Mouse (Mus musculus) stomach, embryonic 16.5 days (tissue): Measurements from ENCODE around the gene 6030452D12Rik. TPM values are rescaled to one million over a fixed set of nuclear protein-coding genes. Genes with fewer than 3 reads are reported as not detected.

Experiments
- ATAC-seq: fragments of 200-750 bp; cut with Nextera tagmentation; 2 replicates; pipeline ENCODE4 v1.8.0; 2017; ENCODE audit warnings: moderate number of reproducible peaks, moderate TSS enrichment; ENCODE audit not compliant: insufficient read depth, low FRiP score
- H3K27ac ChIP-seq: fragments of 300-500 bp; sonication (generic); 2 replicates; pipeline ENCODE4 v1.5.1; 2014; ENCODE audit warnings: low read length
- H3K27me3 ChIP-seq: fragments of 300-500 bp; sonication (generic); 2 replicates; pipeline ENCODE4 v1.6.1; 2014; ENCODE audit warnings: low read length, control low read depth, mixed read lengths; ENCODE audit not compliant: control insufficient read depth, insufficient read depth
- H3K36me3 ChIP-seq: fragments of 300-500 bp; sonication (generic); 2 replicates; pipeline ENCODE4 v1.6.1; 2014; ENCODE audit warnings: low read length; ENCODE audit not compliant: control insufficient read depth, insufficient read depth
- H3K4me1 ChIP-seq: fragments of 300-500 bp; sonication (generic); 2 replicates; pipeline ENCODE4 v1.6.1; 2014; ENCODE audit warnings: low read length, control low read depth, mixed read lengths; ENCODE audit not compliant: control insufficient read depth, insufficient read depth
- H3K4me2 ChIP-seq: fragments of 300-500 bp; sonication (generic); 2 replicates; pipeline ENCODE4 v1.6.1; 2014; ENCODE audit warnings: low read depth, low read length, mixed read lengths
- H3K4me3 ChIP-seq: fragments of 300-500 bp; sonication (generic); replicated peaks from 2 replicates; pipeline ENCODE4 v1.5.1; 2014; ENCODE audit warnings: mild to moderate bottlenecking, low read length
- H3K9ac ChIP-seq: fragments of 300-500 bp; sonication (generic); 2 replicates; pipeline ENCODE4 v1.6.1; 2014; ENCODE audit warnings: low read length
- H3K9me3 ChIP-seq: fragments of 300-500 bp; sonication (generic); replicated peaks from 2 replicates; pipeline ENCODE4 v1.6.1; 2016; ENCODE audit warnings: low read length, control low read depth; ENCODE audit not compliant: control insufficient read depth
- WGBS: fragments of 180-500 bp; shearing (Covaris S2); extraction: QIAGEN DNeasy Blood & Tissue Kit; methylation state at CpG from one replicate; pipeline ENCODE4 v1.1.7; 2014; 5-methylcytosine and 5-hydroxymethylcytosine counted together
- polyA plus RNA-seq: library from polyadenylated mRNA; unstranded; fragments of >200 nt; fragmentation: Nextera tagmentation; extraction: Ambion mirVana; gene quantifications from 2 replicates; pipeline ENCODE4 v1.2.1, GENCODE M21; 2015

The 6030452D12Rik gene
- polyA plus RNA-seq, 1 experiment from 2014 or later, result not detected

- Histone ChIP-seq H3K9me3 (peaks cover 3% of the 10 kb centered on the region), H3K36me3 (no peaks in the 10 kb centered on the region), H3K4me2 (no peak overlapping the region), H3K27me3 (no peaks in the 10 kb centered on the region), H3K4me3 (no peak overlapping the region), H3K4me1 (no peaks in the 10 kb centered on the region; the same call in 1 of the 2 replicates), H3K27ac (no peak overlapping the region), H3K9ac (no peak overlapping the region)
- 80% methylated on average over 9 of the region's 9 CpGs for WGBS
- no peak for ATAC-seq
Observed at GRCm38 (mm10) chr8:106528596-106529249, 28.4 kb downstream of the 6030452D12Rik start.

GRCm38 (mm10) chr8:106529885-106530482, 29.7 kb downstream of the 6030452D12Rik start:
- no peak overlapping the region for H3K4me2 ChIP-seq
- no peaks in the 10 kb centered on the region; the same call in 1 of the 2 replicates for H3K4me1 ChIP-seq
- no peak overlapping the region for H3K27ac ChIP-seq
- no peaks in the 10 kb centered on the region for H3K36me3 ChIP-seq
- H3K9me3 ChIP-seq, result peaks cover 3% of the 10 kb centered on the region
- no peaks in the 10 kb centered on the region for H3K27me3 ChIP-seq
- no peak overlapping the region for H3K4me3 ChIP-seq
- no peak overlapping the region for H3K9ac ChIP-seq
- 91% methylated on average over 10 of the region's 10 CpGs for WGBS
- no peak for ATAC-seq

- Histone ChIP-seq H3K4me2 (no peak overlapping the region), H3K4me1 (no peaks in the 10 kb centered on the region; the same call in 1 of the 2 replicates), H3K36me3 (no peaks in the 10 kb centered on the region), H3K4me3 (no peak overlapping the region), H3K9me3 (peaks cover 3% of the 10 kb centered on the region), H3K9ac (no peak overlapping the region), H3K27ac (no peak overlapping the region), H3K27me3 (no peaks in the 10 kb centered on the region)
- 80% methylated on average over 4 of the region's 4 CpGs for WGBS
- no peak for ATAC-seq
Observed at GRCm38 (mm10) chr8:106530566-106530965, 30.2 kb downstream of the 6030452D12Rik start.

- no peak overlapping the region for H3K9ac ChIP-seq
- H3K4me3 ChIP-seq, result no peak overlapping the region
- H3K36me3 ChIP-seq, result no peaks in the 10 kb centered on the region
- no peak overlapping the region for H3K4me2 ChIP-seq
- H3K27ac ChIP-seq, result no peak overlapping the region
- H3K27me3 ChIP-seq, result no peaks in the 10 kb centered on the region
- no peaks in the 10 kb centered on the region; the same call in 1 of the 2 replicates for H3K4me1 ChIP-seq
- peaks cover 3% of the 10 kb centered on the region; the same call in 1 of the 2 replicates for H3K9me3 ChIP-seq
- WGBS, result 80% methylated on average over 7 of the region's 7 CpGs
- ATAC-seq, result no peak
Observed at GRCm38 (mm10) chr8:106533709-106534108, 33.4 kb downstream of the 6030452D12Rik start.

GRCm38 (mm10) chr8:106534449-106534848, 34.1 kb downstream of the 6030452D12Rik start:
- H3K4me1 ChIP-seq, result no peaks in the 10 kb centered on the region
- H3K9ac ChIP-seq, result no peak overlapping the region
- no peak overlapping the region for H3K4me2 ChIP-seq
- H3K27ac ChIP-seq, result no peak overlapping the region
- no peak for ATAC-seq
- H3K27me3 ChIP-seq, result no peaks in the 10 kb centered on the region
- no peak overlapping the region for H3K4me3 ChIP-seq
- H3K9me3 ChIP-seq, result peaks cover 3% of the 10 kb centered on the region; the same call in 1 of the 2 replicates
- H3K36me3 ChIP-seq, result no peaks in the 10 kb centered on the region
- WGBS, result 35% methylated on average over 6 of the region's 6 CpGs

- H3K9ac ChIP-seq, result no peak overlapping the region
- H3K27me3 ChIP-seq, result no peaks in the 10 kb centered on the region
- 77% methylated on average over 4 of the region's 4 CpGs for WGBS
- no peak for ATAC-seq
- H3K4me1 ChIP-seq, result no peaks in the 10 kb centered on the region
- H3K9me3 ChIP-seq, result no peaks in the 10 kb centered on the region; the same call in 1 of the 2 replicates
- no peak overlapping the region for H3K4me2 ChIP-seq
- no peaks in the 10 kb centered on the region for H3K36me3 ChIP-seq
- H3K27ac ChIP-seq, result no peak overlapping the region
- H3K4me3 ChIP-seq, result no peak overlapping the region
Observed at GRCm38 (mm10) chr8:106535448-106535847, 35.1 kb downstream of the 6030452D12Rik start.

GRCm38 (mm10) chr8:106539193-106539592, 38.9 kb downstream of the 6030452D12Rik start:
- Histone ChIP-seq H3K4me3 (no peak overlapping the region), H3K4me2 (no peak overlapping the region), H3K27ac (no peak overlapping the region), H3K9me3 (no peaks in the 10 kb centered on the region), H3K4me1 (no peaks in the 10 kb centered on the region), H3K9ac (no peak overlapping the region), H3K36me3 (no peaks in the 10 kb centered on the region), H3K27me3 (no peaks in the 10 kb centered on the region)
- WGBS, result 68% methylated on average over 5 of the region's 5 CpGs
- no peak for ATAC-seq

- no peaks in the 10 kb centered on the region for H3K27me3 ChIP-seq
- no peak overlapping the region for H3K4me3 ChIP-seq
- no peak overlapping the region for H3K27ac ChIP-seq
- 82% methylated on average over 11 of the region's 11 CpGs for WGBS
- no peaks in the 10 kb centered on the region for H3K4me1 ChIP-seq
- H3K36me3 ChIP-seq, result no peaks in the 10 kb centered on the region
- no peak overlapping the region for H3K4me2 ChIP-seq
- no peak for ATAC-seq
- no peak overlapping the region for H3K9ac ChIP-seq
- no peaks in the 10 kb centered on the region for H3K9me3 ChIP-seq
Observed at GRCm38 (mm10) chr8:106541002-106541401, 40.7 kb downstream of the 6030452D12Rik start.

- no peak for ATAC-seq
Observed at GRCm38 (mm10) chr8:106543043-106543442, 42.7 kb downstream of the 6030452D12Rik start.

More at GRCm38 (mm10) chr8:106543043-106543442, 42.7 kb downstream of the 6030452D12Rik start:
- Histone ChIP-seq H3K9me3 (no peaks in the 10 kb centered on the region), H3K27ac (no peak overlapping the region), H3K9ac (no peak overlapping the region), H3K36me3 (no peaks in the 10 kb centered on the region), H3K4me1 (no peaks in the 10 kb centered on the region), H3K4me3 (no peak overlapping the region), H3K27me3 (no peaks in the 10 kb centered on the region), H3K4me2 (no peak overlapping the region)
- 75% methylated on average over 8 of the region's 8 CpGs for WGBS
